Mouse (Mus musculus) G1E (cell line): ENCODE data around the gene Bean1.

Experiments
- CTCF ChIP-seq: IDR thresholded peaks from 2 replicates; pipeline ENCODE4 v1.5.1; 2012; ENCODE audit warnings: low read depth, low read length, inconsistent platforms, mixed read lengths
- GATA1 ChIP-seq: IDR thresholded peaks from 2 replicates; pipeline ENCODE4 v1.6.1; 2012; ENCODE audit warnings: borderline replicate concordance, low read length, inconsistent platforms, mixed read lengths
- GATA2 ChIP-seq: IDR thresholded peaks from 2 replicates; pipeline ENCODE4 v1.6.1; 2012; ENCODE audit warnings: low read depth, low read length, inconsistent platforms, borderline replicate concordance
- TAL1 ChIP-seq: conservative IDR thresholded peaks from 2 replicates; pipeline ENCODE4 v1.6.1; 2012; ENCODE audit warnings: low read depth, low read length, inconsistent platforms, mixed read lengths

DNA sequence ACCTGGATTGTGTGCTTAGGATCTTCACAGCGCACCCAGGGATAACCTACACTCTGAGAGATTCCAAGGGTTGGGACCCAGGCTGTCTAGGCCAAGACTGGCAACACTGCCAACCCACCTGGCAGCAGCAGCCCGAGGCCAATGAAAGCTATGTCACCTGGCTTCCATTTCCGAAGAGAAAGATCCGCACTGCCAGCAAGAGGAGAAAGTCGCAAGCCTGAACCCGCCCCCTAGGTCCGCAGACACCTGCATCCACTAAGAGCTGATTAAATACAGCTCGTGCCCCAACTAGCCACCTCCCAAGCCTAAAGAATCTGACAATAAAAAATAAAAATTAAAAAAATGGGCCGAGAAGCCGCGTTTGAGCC lies 77.7 kb downstream of the Bean1 start:
- TF ChIP-seq CTCF: no peak
- no peak for TF ChIP-seq GATA1
- TF ChIP-seq TAL1: no peak
- TF ChIP-seq GATA2: no peak
